25 mouse cellular contexts compared by ENCODE assay signal in genomic region chr2:81488821-81489220, GRCm38 (mm10).
"Had no signal": no experiment of that assay in that cellular context is flagged by ENCODE, and none has a peak within 500 bp of the region (broad histone marks: within the 10 kb centered on the region; RNA-seq: fewer than 3 reads in every experiment).

No protein-coding gene starts in this region.

- H3K4me1 ChIP-seq: heart, embryonic 10.5 days; heart, embryonic 13.5 days; heart, embryonic 15.5 days; hindbrain, embryonic 13.5 days; hindbrain, embryonic 15.5 days; kidney, embryonic 15.5 days; limb, embryonic 13.5 days; limb, embryonic 15.5 days; liver, embryonic 12.5 days had no signal

- H3K9me3 ChIP-seq: heart, embryonic 10.5 days; heart, embryonic 13.5 days; heart, embryonic 15.5 days; hindbrain, embryonic 13.5 days; hindbrain, embryonic 15.5 days; kidney, embryonic 15.5 days; limb, embryonic 13.5 days; limb, embryonic 15.5 days; liver, embryonic 12.5 days had no signal

- DNase-seq: gastrocnemius, postnatal 14 days; gastrocnemius, postnatal 36 days; heart, adult 18-20 months; heart, postnatal 14 days; heart, postnatal 36 days; kidney, adult 11 months; kidney, adult 2 months; kidney, postnatal 10 days; kidney, postnatal 36 days; layer of hippocampus, adult 9-11 months; layer of hippocampus, postnatal 36 days; left cerebral cortex, postnatal 4 days; lung, adult 18-20 months had no signal

- H3K4me3 ChIP-seq: heart, embryonic 10.5 days; heart, embryonic 13.5 days; heart, embryonic 15.5 days; hindbrain, embryonic 13.5 days; hindbrain, embryonic 15.5 days; kidney, embryonic 15.5 days; limb, embryonic 13.5 days; limb, embryonic 15.5 days; liver, embryonic 12.5 days had no signal

- H3K36me3 ChIP-seq: heart, embryonic 10.5 days; heart, embryonic 13.5 days; heart, embryonic 15.5 days; hindbrain, embryonic 13.5 days; hindbrain, embryonic 15.5 days; kidney, embryonic 15.5 days; limb, embryonic 13.5 days; limb, embryonic 15.5 days; liver, embryonic 12.5 days had no signal

- H3K9ac ChIP-seq: heart, embryonic 13.5 days; heart, embryonic 15.5 days; hindbrain, embryonic 13.5 days; hindbrain, embryonic 15.5 days; kidney, embryonic 15.5 days; limb, embryonic 13.5 days; limb, embryonic 15.5 days; liver, embryonic 12.5 days; liver, embryonic 14.5 days had no signal

- H3K27ac ChIP-seq: heart, embryonic 10.5 days; heart, embryonic 13.5 days; heart, embryonic 15.5 days; hindbrain, embryonic 13.5 days; hindbrain, embryonic 15.5 days; hindbrain, postnatal 0 days; kidney, embryonic 15.5 days; limb, embryonic 13.5 days; limb, embryonic 15.5 days; liver, embryonic 12.5 days; liver, embryonic 14.5 days had no signal

- H3K4me2 ChIP-seq: heart, embryonic 13.5 days; heart, embryonic 15.5 days; hindbrain, embryonic 13.5 days; hindbrain, embryonic 15.5 days; kidney, embryonic 15.5 days; limb, embryonic 13.5 days; limb, embryonic 15.5 days; liver, embryonic 12.5 days had no signal

- ATAC-seq: hindbrain, postnatal 0 days; intestine, embryonic 16.5 days; liver, embryonic 12.5 days had no signal

- H3K27me3 ChIP-seq: heart, embryonic 13.5 days; heart, embryonic 15.5 days; hindbrain, embryonic 13.5 days; hindbrain, embryonic 15.5 days; kidney, embryonic 15.5 days; limb, embryonic 13.5 days; limb, embryonic 15.5 days; liver, embryonic 12.5 days had no signal
